Mouse (Mus musculus) left cerebral cortex, adult 8-10 months (tissue): Measurements from ENCODE around the gene Igf2bp3. TPM values are rescaled to one million over a fixed set of nuclear protein-coding genes. Genes with fewer than 3 reads are reported as not detected.

ENCODE experiments used
- total RNA-seq, 4 experiments: library from RNA; stranded (reverse); gene quantifications; 2 replicates each; pipeline ENCODE4 v1.2.4; 2022

Gene Igf2bp3
- total RNA-seq, 4 experiments from 2014 or later = not detected

Other genes starting within 250 kb of the Igf2bp3 start
- gene Doxl2, start 240.0 kb downstream of the Igf2bp3 start, total RNA-seq = not detected
- gene Svs1, start 228.1 kb downstream of the Igf2bp3 start, total RNA-seq = not detected
- 10 to 100 TPM in 1 of 4 experiments, 1 to 10 TPM in 3; 2.5 to 25.6 (median 6.0) TPM for gene Gpnmb, start 178.4 kb downstream of the Igf2bp3 start, total RNA-seq
- gene Malsu1, start 141.2 kb downstream of the Igf2bp3 start, total RNA-seq = 10 to 100 TPM; 26.3 to 30.5 (median 28.1) TPM
- gene Tra2a, start 49.1 kb upstream of the Igf2bp3 start, total RNA-seq = 10 to 100 TPM; 45.2 to 57.3 (median 55.6) TPM
- gene Ccdc126, start 104.3 kb upstream of the Igf2bp3 start, total RNA-seq = 10 to 100 TPM in 1 of 4 experiments, 1 to 10 TPM in 3; 7.9 to 10.0 (median 9.0) TPM
- gene Fam221a, start 152.8 kb upstream of the Igf2bp3 start, total RNA-seq = 1 to 10 TPM; 1.2 to 2.2 (median 1.8) TPM
- 1 to 10 TPM; 1.3 to 3.2 (median 2.1) TPM for gene Stk31, start 180.6 kb upstream of the Igf2bp3 start, total RNA-seq